Mouse (Mus musculus) E14TG2a.4 (cell line): ENCODE results near the gene Abcc8.

ENCODE experiments used
- CTCF ChIP-seq: conservative IDR thresholded peaks from 2 replicates; pipeline ENCODE4 v1.5.1; 2014; ENCODE audit warnings: low read length
- NANOG ChIP-seq: IDR thresholded peaks from 2 replicates; pipeline ENCODE4 v1.6.1; 2014; ENCODE audit warnings: borderline replicate concordance, low read length, mixed read lengths

- TF ChIP-seq CTCF, result no peak
- no peak for TF ChIP-seq NANOG
These were observed 50.2 kb downstream of the Abcc8 start for GRCm38 (mm10) chr7:46129463-46130179.
